Mouse (Mus musculus) midbrain, embryonic 10.5 days (tissue): Measurements from ENCODE around the gene Atp6v1f. TPM values are rescaled to one million over a fixed set of nuclear protein-coding genes. Genes with fewer than 3 reads are reported as not detected.

Source experiments
- DNase-seq: peaks from one replicate; pipeline ENCODE4 v3.0.0-alpha.2; 2017; ENCODE audit warnings: low spot score
- H3K27ac ChIP-seq: fragments of 300-500 bp; sonication (generic); replicated peaks from 2 replicates; pipeline ENCODE4 v1.5.1; 2016; ENCODE audit warnings: mild to moderate bottlenecking
- H3K27me3 ChIP-seq: fragments of 300-500 bp; sonication (generic); 2 replicates; pipeline ENCODE4 v1.6.1; 2016; ENCODE audit warnings: low read depth, mild to moderate bottlenecking; ENCODE audit not compliant: poor library complexity, severe bottlenecking
- H3K36me3 ChIP-seq: fragments of 300-500 bp; sonication (generic); 2 replicates; pipeline ENCODE4 v1.6.1; 2016; ENCODE audit warnings: mild to moderate bottlenecking, moderate library complexity
- H3K4me1 ChIP-seq: fragments of 300-500 bp; sonication (generic); 2 replicates; pipeline ENCODE4 v1.6.1; 2016
- H3K4me3 ChIP-seq: fragments of 300-500 bp; sonication (generic); 2 replicates; pipeline ENCODE4 v1.5.1; 2016; ENCODE audit warnings: mild to moderate bottlenecking, moderate library complexity
- H3K9me3 ChIP-seq: fragments of 300-500 bp; sonication (generic); replicated peaks from 2 replicates; pipeline ENCODE4 v1.6.1; 2016; ENCODE audit warnings: mild to moderate bottlenecking
- WGBS: fragments of 180-500 bp; shearing (Covaris S2); methylation state at CpG from one replicate; pipeline ENCODE4 v1.1.7; 2016; 5-methylcytosine and 5-hydroxymethylcytosine counted together
- polyA plus RNA-seq: library from polyadenylated mRNA; unstranded; fragments of >200 nt; fragmentation: Nextera tagmentation; extraction: Ambion mirVana; gene quantifications from 2 replicates; pipeline ENCODE4 v1.2.1, GENCODE M21; 2016

The Atp6v1f gene
- polyA plus RNA-seq, 1 experiment from 2014 or later = 202 TPM

DNA sequence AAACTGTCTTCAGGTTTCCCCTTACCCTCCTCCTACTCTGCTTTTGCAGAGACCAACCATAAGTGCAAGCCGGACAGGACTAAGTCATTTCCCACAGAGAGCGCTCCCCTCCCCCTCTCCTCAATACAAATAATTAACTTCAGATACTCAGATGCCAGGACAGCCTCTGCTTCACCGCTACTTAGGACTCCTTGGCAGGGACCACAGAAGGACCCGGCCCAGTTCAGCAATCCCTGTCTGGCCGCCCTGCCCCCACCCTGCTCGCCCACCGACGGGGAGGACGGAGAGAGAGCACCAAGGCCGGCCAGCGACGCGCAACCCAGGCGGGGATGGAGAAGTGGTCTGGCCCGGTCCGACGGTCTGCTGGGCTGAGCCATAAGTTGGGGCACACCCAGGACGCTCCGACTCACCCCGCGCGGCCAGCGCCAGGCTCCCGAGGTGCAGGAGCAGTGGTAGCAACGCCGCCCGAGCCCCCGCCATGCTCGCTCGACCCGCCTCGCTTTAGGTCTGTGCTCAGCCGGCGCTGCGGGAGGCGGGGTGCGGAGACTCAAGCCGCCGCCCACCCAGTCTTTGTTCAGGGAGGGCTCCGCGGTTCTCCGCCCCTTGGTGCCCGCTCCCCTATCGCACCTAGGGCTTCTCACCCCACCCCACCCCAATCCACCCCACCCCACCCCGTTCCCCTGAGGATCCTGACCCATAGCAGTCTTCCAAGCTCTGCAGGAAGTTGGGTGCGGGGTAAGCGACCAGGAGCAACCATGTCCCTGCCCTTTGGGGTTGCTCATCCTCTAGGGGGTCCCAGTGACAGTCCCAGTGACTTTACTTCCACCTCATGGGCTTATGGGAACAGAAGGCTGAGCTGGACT lies 40.2 kb downstream of the Atp6v1f start, which contains the start of gene Kcp:
Gene Kcp, minus strand, starts transcription at position 506 of the 863 bp plus-strand sequence.
- Histone ChIP-seq H3K4me3 (peak within 1 kb of the TSS; percentile 58), H3K9me3 (no peaks in the 10 kb centered on the region), H3K27ac (peak within 1 kb of the TSS; percentile 78), H3K36me3 (no peaks in the 10 kb centered on the region), H3K4me1 (peaks cover 35% of the 10 kb centered on the region), H3K27me3 (peaks cover 82% of the 10 kb centered on the region)
- WGBS = under 1% methylated on average over 47 of the region's 47 CpGs
- peak; percentile 56 for DNase-seq

GRCm38 (mm10) chr6:29509086-29509485 lies 41.6 kb downstream of the Atp6v1f start:
- no peak for DNase-seq
- 51% methylated on average over 2 of the region's 2 CpGs for WGBS
- Histone ChIP-seq H3K4me1 (peaks cover 49% of the 10 kb centered on the region), H3K9me3 (no peaks in the 10 kb centered on the region), H3K27ac (no peak overlapping the region), H3K27me3 (peaks cover 82% of the 10 kb centered on the region), H3K4me3 (no peak overlapping the region), H3K36me3 (no peaks in the 10 kb centered on the region)

DNA sequence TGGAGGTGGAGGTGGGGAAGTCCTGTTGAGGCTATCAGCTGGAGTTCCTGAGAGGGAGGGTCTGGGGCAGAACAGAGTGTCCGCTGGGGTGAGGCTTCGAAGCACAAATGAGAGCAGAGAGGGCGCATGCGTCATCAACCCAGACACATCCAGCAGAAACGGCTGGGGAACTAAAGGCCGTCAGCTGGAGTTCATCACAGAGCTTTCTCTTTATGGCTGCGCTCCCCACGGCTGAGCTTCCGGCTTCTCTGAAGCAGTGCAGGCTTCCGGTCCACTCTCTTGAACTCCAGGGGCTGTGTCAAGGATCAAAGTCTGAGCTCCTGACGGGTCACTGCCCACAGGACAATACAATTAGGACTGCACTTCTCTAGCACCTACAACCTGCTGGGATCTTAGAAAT lies 45.8 kb downstream of the Atp6v1f start:
- H3K4me3 ChIP-seq = peak overlapping the region; percentile 39
- H3K4me1 ChIP-seq = peaks cover 37% of the 10 kb centered on the region
- H3K27ac ChIP-seq = peak overlapping the region; percentile 75
- no peaks in the 10 kb centered on the region for H3K9me3 ChIP-seq
- no peaks in the 10 kb centered on the region for H3K36me3 ChIP-seq
- H3K27me3 ChIP-seq = peaks cover 79% of the 10 kb centered on the region
- WGBS = under 1% methylated on average over 11 of the region's 11 CpGs
- peak; percentile 82 for DNase-seq

- WGBS = 12% methylated on average over 5 of the region's 5 CpGs
- peaks cover 52% of the 10 kb centered on the region for H3K27me3 ChIP-seq
- no peak overlapping the region for H3K4me3 ChIP-seq
- DNase-seq = peak; percentile 72
- H3K9me3 ChIP-seq = no peaks in the 10 kb centered on the region
- no peak overlapping the region for H3K27ac ChIP-seq
- H3K4me1 ChIP-seq = peaks cover 28% of the 10 kb centered on the region
- no peaks in the 10 kb centered on the region for H3K36me3 ChIP-seq
Observed at GRCm38 (mm10) chr6:29517139-29517538, 49.6 kb downstream of the Atp6v1f start.

Other genes starting within 250 kb of the Atp6v1f start
- 31.0 and 34.0 TPM in 2 replicates for gene Hilpda, start 195.2 kb upstream of the Atp6v1f start, polyA plus RNA-seq
- gene Fam71f2, start 188.1 kb upstream of the Atp6v1f start, polyA plus RNA-seq = 0.22 and 0.23 TPM in 2 replicates
- gene Fam71f1, start 148.6 kb upstream of the Atp6v1f start, polyA plus RNA-seq = not detected in 2 replicates
- gene Calu, start 119.6 kb upstream of the Atp6v1f start, polyA plus RNA-seq = 246 and 248 TPM in 2 replicates
- gene Opn1sw, start 79.2 kb upstream of the Atp6v1f start, polyA plus RNA-seq = 0.14 and 0.20 TPM in 2 replicates
- gene Ccdc136, start 71.4 kb upstream of the Atp6v1f start, polyA plus RNA-seq = 20.9 and 21.7 TPM in 2 replicates
- 2.8 and 4.1 TPM in 2 replicates for gene Flnc, start 34.5 kb upstream of the Atp6v1f start, polyA plus RNA-seq
- not detected in 2 replicates for gene Atp6v1fnb, start 3.7 kb downstream of the Atp6v1f start, polyA plus RNA-seq
- 11.4 and 13.7 TPM in 2 replicates for gene Kcp, start 40.2 kb downstream of the Atp6v1f start, polyA plus RNA-seq
- gene Irf5, start 58.9 kb downstream of the Atp6v1f start, polyA plus RNA-seq = 2.1 and 2.2 TPM in 2 replicates
- gene Tnpo3, start 142.2 kb downstream of the Atp6v1f start, polyA plus RNA-seq = 122 and 129 TPM in 2 replicates
- 10.9 and 12.2 TPM in 2 replicates for gene Tspan33, start 226.5 kb downstream of the Atp6v1f start, polyA plus RNA-seq